Mouse (Mus musculus) embryonic facial prominence, embryonic 12.5 days (tissue): ENCODE measurements around the gene Ctdspl. TPM values are rescaled to one million over a fixed set of nuclear protein-coding genes. Genes with fewer than 3 reads are reported as not detected.
A peak's percentile ranks its signal among the peaks of the same experiment; 100 is the strongest.

Experiments used
- ATAC-seq: fragments of 200-750 bp; cut with Nextera tagmentation; 2 replicates; pipeline ENCODE4 v1.8.0; 2017; ENCODE audit not compliant: insufficient number of reproducible peaks, insufficient read depth, low FRiP score, low TSS enrichment
- H3K27ac ChIP-seq: fragments of 300-500 bp; sonication (generic); 2 replicates; pipeline ENCODE4 v1.5.1; 2016; ENCODE audit warnings: mild to moderate bottlenecking
- H3K27me3 ChIP-seq: fragments of 300-500 bp; sonication (generic); 2 replicates; pipeline ENCODE4 v1.6.1; 2016; ENCODE audit warnings: mild to moderate bottlenecking, moderate library complexity
- H3K36me3 ChIP-seq: fragments of 300-500 bp; sonication (generic); 2 replicates; pipeline ENCODE4 v1.6.1; 2016; ENCODE audit warnings: mild to moderate bottlenecking
- H3K4me1 ChIP-seq: fragments of 300-500 bp; sonication (generic); 2 replicates; pipeline ENCODE4 v1.6.1; 2016
- H3K4me2 ChIP-seq: fragments of 300-500 bp; sonication (generic); replicated peaks from 2 replicates; pipeline ENCODE4 v1.6.1; 2016; ENCODE audit warnings: mild to moderate bottlenecking, moderate library complexity
- H3K4me3 ChIP-seq: fragments of 300-500 bp; sonication (generic); 2 replicates; pipeline ENCODE4 v1.5.1; 2016; ENCODE audit warnings: mild to moderate bottlenecking
- H3K9ac ChIP-seq: fragments of 300-500 bp; sonication (generic); 2 replicates; pipeline ENCODE4 v1.6.1; 2016; ENCODE audit warnings: mild to moderate bottlenecking, moderate library complexity
- H3K9me3 ChIP-seq: fragments of 300-500 bp; sonication (generic); 2 replicates; pipeline ENCODE4 v1.6.1; 2016; ENCODE audit warnings: mild to moderate bottlenecking, moderate library complexity
- WGBS: fragments of 180-500 bp; shearing (Covaris S2); methylation state at CpG from one replicate; pipeline ENCODE4 v1.1.7; 2016; 5-methylcytosine and 5-hydroxymethylcytosine counted together
- polyA plus RNA-seq: library from polyadenylated mRNA; unstranded; fragments of >200 nt; fragmentation: Nextera tagmentation; extraction: Ambion mirVana; gene quantifications from 2 replicates; pipeline ENCODE4 v1.2.1, GENCODE M21; 2016

The Ctdspl gene
- polyA plus RNA-seq, 1 experiment from 2014 or later = 16.0 TPM

- Histone ChIP-seq H3K9me3 (no peaks in the 10 kb centered on the region), H3K9ac (no peak overlapping the region), H3K27me3 (no peaks in the 10 kb centered on the region), H3K4me2 (no peak overlapping the region), H3K36me3 (no peaks in the 10 kb centered on the region), H3K4me1 (peaks cover 34% of the 10 kb centered on the region), H3K4me3 (no peak overlapping the region), H3K27ac (peak overlapping the region; percentile 77)
- ATAC-seq = no peak
- 82% methylated on average over 6 of the region's 6 CpGs for WGBS
Observed at GRCm38 (mm10) chr9:118891068-118891467, 35.2 kb upstream of the Ctdspl start.

- H3K27me3 ChIP-seq = no peaks in the 10 kb centered on the region
- H3K9ac ChIP-seq = no peak overlapping the region
- peak; percentile 36; the same call in 1 of the 2 replicates for ATAC-seq
- H3K4me3 ChIP-seq = no peak overlapping the region
- no peaks in the 10 kb centered on the region for H3K9me3 ChIP-seq
- H3K4me1 ChIP-seq = peaks cover 34% of the 10 kb centered on the region
- H3K27ac ChIP-seq = peak overlapping the region; percentile 77
- H3K4me2 ChIP-seq = 0 out of 2 replicates have a peak overlapping the region, but pooled peaks have one; percentile 21
- H3K36me3 ChIP-seq = no peaks in the 10 kb centered on the region
- WGBS = 20% methylated on average over 9 of the region's 9 CpGs
Observed at GRCm38 (mm10) chr9:118891593-118891992, 34.7 kb upstream of the Ctdspl start.

DNA sequence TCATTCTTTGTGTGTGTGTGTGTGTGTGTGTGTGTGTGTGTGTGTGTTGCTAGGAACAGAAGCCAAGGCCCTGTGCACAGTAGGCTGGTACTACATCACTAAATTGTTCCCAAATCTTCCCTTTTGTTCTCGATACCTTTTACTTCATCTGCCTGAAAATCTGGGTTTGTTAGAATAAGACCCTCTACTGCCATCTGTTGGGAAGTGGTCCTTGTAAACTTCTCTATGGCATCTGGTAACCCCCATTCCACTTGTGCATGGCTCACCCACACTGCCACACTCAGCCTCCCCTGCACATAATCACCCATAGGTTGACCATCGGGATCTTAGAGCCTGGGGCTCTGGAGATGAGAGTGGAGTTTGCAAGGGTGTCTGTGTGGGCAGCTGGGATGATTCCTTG is 31.2 kb upstream of the Ctdspl start:
- WGBS = 60% methylated on average over 2 of the region's 2 CpGs
- peaks cover 25% of the 10 kb centered on the region for H3K4me1 ChIP-seq
- no peak overlapping the region for H3K27ac ChIP-seq
- H3K9ac ChIP-seq = no peak overlapping the region
- no peak for ATAC-seq
- H3K36me3 ChIP-seq = peaks cover 16% of the 10 kb centered on the region
- no peak overlapping the region for H3K4me2 ChIP-seq
- no peaks in the 10 kb centered on the region for H3K9me3 ChIP-seq
- no peaks in the 10 kb centered on the region for H3K27me3 ChIP-seq
- no peak overlapping the region for H3K4me3 ChIP-seq

- Histone ChIP-seq H3K4me1 (peaks cover 4% of the 10 kb centered on the region; the same call in 1 of the 2 replicates), H3K9me3 (no peaks in the 10 kb centered on the region), H3K4me3 (no peak overlapping the region), H3K36me3 (peaks cover 16% of the 10 kb centered on the region), H3K27ac (no peak overlapping the region), H3K9ac (no peak overlapping the region), H3K27me3 (no peaks in the 10 kb centered on the region), H3K4me2 (no peak overlapping the region)
- 80% methylated on average over 2 of the region's 2 CpGs for WGBS
- ATAC-seq = no peak
Observed at GRCm38 (mm10) chr9:118900677-118901076, 25.6 kb upstream of the Ctdspl start.

GRCm38 (mm10) chr9:118901917-118902316 is 24.3 kb upstream of the Ctdspl start:
- Histone ChIP-seq H3K27me3 (no peaks in the 10 kb centered on the region), H3K9me3 (no peaks in the 10 kb centered on the region), H3K4me2 (no peak overlapping the region), H3K27ac (0 out of 2 replicates have a peak overlapping the region, but pooled peaks have one; percentile 6), H3K4me3 (no peak overlapping the region), H3K36me3 (peaks cover 16% of the 10 kb centered on the region), H3K4me1 (peaks cover 4% of the 10 kb centered on the region; the same call in 1 of the 2 replicates), H3K9ac (no peak overlapping the region)
- 58% methylated on average over 6 of the region's 6 CpGs for WGBS
- no peak for ATAC-seq

DNA sequence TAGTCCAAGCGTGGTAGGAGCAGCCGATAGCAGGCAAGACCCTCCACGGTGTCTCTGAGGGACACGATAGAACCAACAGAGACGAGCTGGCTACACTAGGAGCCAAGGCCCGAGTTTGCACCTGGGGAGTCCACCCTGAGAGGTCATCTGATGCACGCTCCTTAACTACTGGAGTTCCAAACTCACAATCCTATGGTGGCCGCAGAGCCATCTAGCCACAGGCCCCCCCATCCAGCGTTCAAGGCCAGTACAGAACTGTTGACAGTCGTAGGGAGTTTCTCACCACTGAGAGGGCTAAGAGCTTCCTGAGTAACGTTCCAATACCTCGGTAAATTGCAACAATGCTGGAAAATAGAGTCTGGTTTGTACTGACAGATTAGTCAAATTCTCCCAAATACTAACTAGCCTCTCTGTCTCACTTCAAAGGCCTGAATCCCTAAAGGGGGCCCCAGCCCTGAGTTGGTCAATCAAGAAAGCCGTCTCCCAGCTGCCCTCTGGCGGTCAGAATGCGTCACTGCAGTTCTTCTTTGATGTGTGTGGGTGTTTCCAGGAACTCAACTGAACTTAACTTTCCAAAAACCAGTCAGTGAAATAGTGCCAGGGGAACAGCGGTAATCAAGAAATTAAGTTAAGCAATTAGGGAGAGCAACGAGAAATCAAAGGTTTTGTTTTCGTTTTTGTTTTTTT is 18.2 kb upstream of the Ctdspl start:
- no peak for ATAC-seq
- Histone ChIP-seq H3K4me3 (no peak overlapping the region), H3K27ac (no peak overlapping the region), H3K27me3 (no peaks in the 10 kb centered on the region), H3K9ac (no peak overlapping the region), H3K9me3 (no peaks in the 10 kb centered on the region), H3K4me2 (no peak overlapping the region), H3K36me3 (no peaks in the 10 kb centered on the region), H3K4me1 (peaks cover 6% of the 10 kb centered on the region; the same call in 1 of the 2 replicates)
- WGBS = 50% methylated on average over 18 of the region's 18 CpGs

DNA sequence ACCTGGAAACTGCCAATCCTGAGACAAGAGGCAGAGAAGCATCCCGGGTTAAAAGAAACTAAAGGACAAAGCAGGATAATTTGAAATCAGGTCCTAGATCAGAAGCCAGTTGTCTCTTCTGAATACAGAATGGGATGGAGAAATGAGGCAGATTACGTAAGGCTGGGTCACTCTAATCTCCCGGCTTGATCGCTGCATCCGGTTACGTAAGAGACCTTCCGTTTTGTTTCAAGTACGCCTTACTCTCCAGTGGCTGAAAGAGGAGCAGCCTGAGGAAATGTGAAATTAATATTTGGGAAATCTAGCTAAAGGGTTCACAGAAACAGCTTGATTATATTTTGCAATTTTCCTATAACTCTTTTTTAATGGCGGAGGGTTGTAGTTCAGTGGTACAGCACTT is 13.2 kb upstream of the Ctdspl start:
- Histone ChIP-seq H3K9ac (no peak overlapping the region), H3K9me3 (no peaks in the 10 kb centered on the region), H3K4me3 (no peak overlapping the region), H3K4me1 (peaks cover 10% of the 10 kb centered on the region; the same call in 1 of the 2 replicates), H3K27ac (no peak overlapping the region), H3K27me3 (no peaks in the 10 kb centered on the region), H3K36me3 (no peaks in the 10 kb centered on the region), H3K4me2 (no peak overlapping the region)
- 82% methylated on average over 9 of the region's 9 CpGs for WGBS
- ATAC-seq = no peak

GRCm38 (mm10) chr9:118913613-118914012 is 12.6 kb upstream of the Ctdspl start:
- whole genome bisulfite sequencing = 90% methylated on average over 3 of the region's 3 CpGs
- Histone ChIP-seq H3K9me3 (no peaks in the 10 kb centered on the region), H3K27me3 (no peaks in the 10 kb centered on the region), H3K9ac (no peak overlapping the region), H3K4me2 (no peak overlapping the region), H3K36me3 (no peaks in the 10 kb centered on the region), H3K4me1 (peaks cover 7% of the 10 kb centered on the region; the same call in 1 of the 2 replicates), H3K4me3 (no peak overlapping the region), H3K27ac (no peak overlapping the region)
- no peak for ATAC-seq

GRCm38 (mm10) chr9:118914589-118914988 is 11.7 kb upstream of the Ctdspl start:
- no peak overlapping the region for H3K4me3 ChIP-seq
- no peak overlapping the region for H3K9ac ChIP-seq
- peak; percentile 22; the same call in 1 of the 2 replicates for ATAC-seq
- WGBS = 27% methylated on average over 8 of the region's 8 CpGs
- H3K36me3 ChIP-seq = no peaks in the 10 kb centered on the region
- H3K4me1 ChIP-seq = peaks cover 7% of the 10 kb centered on the region; the same call in 1 of the 2 replicates
- 0 out of 2 replicates have a peak overlapping the region, but pooled peaks have one; percentile 25 for H3K27ac ChIP-seq
- no peaks in the 10 kb centered on the region for H3K9me3 ChIP-seq
- no peaks in the 10 kb centered on the region for H3K27me3 ChIP-seq
- H3K4me2 ChIP-seq = no peak overlapping the region

GRCm38 (mm10) chr9:118915290-118915689 is 11.0 kb upstream of the Ctdspl start:
- 57% methylated on average over 5 of the region's 5 CpGs for WGBS

DNA sequence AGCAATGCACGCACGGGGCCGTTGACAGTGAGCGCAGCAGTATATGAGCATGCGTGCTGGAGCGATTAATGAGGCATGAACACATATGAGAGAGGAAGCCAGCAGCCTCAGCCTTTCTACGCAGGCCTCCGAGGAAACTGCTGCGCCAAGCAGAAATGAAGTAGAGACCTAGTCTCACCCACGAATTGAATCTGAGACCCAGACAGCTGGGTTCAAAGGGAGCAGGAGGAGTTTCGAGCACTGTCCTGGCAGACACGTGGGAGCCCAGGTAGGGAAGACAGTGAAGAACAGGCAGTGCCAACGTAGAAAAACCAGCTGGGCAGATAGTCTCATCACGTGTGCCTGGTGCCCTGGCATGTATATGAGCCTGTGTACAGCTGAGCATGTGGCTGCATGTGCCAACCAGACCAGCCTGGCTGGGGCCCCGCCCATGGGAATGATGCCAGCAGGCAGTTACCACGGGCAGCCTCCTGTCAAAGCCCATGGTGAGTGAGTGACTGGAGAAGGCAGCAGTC is 6.5 kb upstream of the Ctdspl start:
- H3K4me2 ChIP-seq = no peak overlapping the region
- no peaks in the 10 kb centered on the region for H3K36me3 ChIP-seq
- no peak overlapping the region for H3K4me3 ChIP-seq
- H3K9me3 ChIP-seq = no peaks in the 10 kb centered on the region
- 81% methylated on average over 16 of the region's 16 CpGs for WGBS
- ATAC-seq = no peak
- no peaks in the 10 kb centered on the region for H3K27me3 ChIP-seq
- H3K27ac ChIP-seq = no peak overlapping the region
- H3K9ac ChIP-seq = no peak overlapping the region
- peaks cover 6% of the 10 kb centered on the region for H3K4me1 ChIP-seq

More at GRCm38 (mm10) chr9:118915290-118915689, 11.0 kb upstream of the Ctdspl start:
- no peaks in the 10 kb centered on the region for H3K9me3 ChIP-seq
- no peaks in the 10 kb centered on the region for H3K27me3 ChIP-seq
- no peak for ATAC-seq
- H3K4me1 ChIP-seq = peaks cover 7% of the 10 kb centered on the region; the same call in 1 of the 2 replicates
- no peak overlapping the region for H3K4me2 ChIP-seq
- H3K9ac ChIP-seq = no peak overlapping the region
- H3K27ac ChIP-seq = no peak overlapping the region
- H3K4me3 ChIP-seq = no peak overlapping the region
- no peaks in the 10 kb centered on the region for H3K36me3 ChIP-seq
